Mouse (Mus musculus) megakaryocyte progenitor cell, adult 5-6 weeks (primary cell): ENCODE measurements around the gene Sv2c. TPM values are rescaled to one million over a fixed set of nuclear protein-coding genes. Genes with fewer than 3 reads are reported as not detected.
A peak's percentile ranks its signal among the peaks of the same experiment; 100 is the strongest.
"Not testable (repeated sequence)": the region's sequence is repeated elsewhere in the genome, so short reads cannot be mapped to it uniquely, and the experiment has no call there.

Source experiments
- ATAC-seq: replicated peaks from 2 replicates; pipeline ENCODE4 v1.8.0; 2016; ENCODE audit warnings: mild to moderate bottlenecking, moderate TSS enrichment, inconsistent platforms; ENCODE audit not compliant: poor library complexity
- total RNA-seq, 2 experiments: library from RNA; stranded (forward) in 1 of 2; stranded (reverse) in 1 of 2; fragments of 157-497, 149-512 nt in 1 of 2; fragments of 200-1000 nt in 1 of 2; gene quantifications; 2 replicates each; pipeline versions ENCODE4 v1.2.3 to v1.2.4; 2015 to 2017

Gene Sv2c
- total RNA-seq (2015) (not detected in 2 replicates), total RNA-seq (2017) (0.14 TPM in 1 of 2 replicates, not detected in the other)

- ATAC-seq, result peak; percentile 50
Observed at GRCm38 (mm10) chr13:96132401-96132816, at the start of gene Sv2c. Sv2c (minus strand) TSS chr13:96132577.

GRCm38 (mm10) chr13:96180671-96181161 lies 48.3 kb upstream of the Sv2c start:
- ATAC-seq, result no peak

- no peak for ATAC-seq
Observed at GRCm38 (mm10) chr13:96175591-96176212, 43.3 kb upstream of the Sv2c start.

GRCm38 (mm10) chr13:96173686-96174085 lies 41.3 kb upstream of the Sv2c start:
- ATAC-seq, result no peak

- no peak for ATAC-seq
Observed at GRCm38 (mm10) chr13:96172290-96172689, 39.9 kb upstream of the Sv2c start.

GRCm38 (mm10) chr13:96168991-96169665 lies 36.8 kb upstream of the Sv2c start:
- ATAC-seq, result no peak

GRCm38 (mm10) chr13:96166593-96166992 lies 34.2 kb upstream of the Sv2c start:
- no peak for ATAC-seq

GRCm38 (mm10) chr13:96133363-96134100 lies 1.2 kb upstream of the Sv2c start:
- ATAC-seq, result no peak

- ATAC-seq, result no peak
Observed at GRCm38 (mm10) chr13:96132833-96133232, 456 bp upstream of the Sv2c start.

- ATAC-seq, result no peak
Observed at GRCm38 (mm10) chr13:96131911-96132310, 466 bp downstream of the Sv2c start.

GRCm38 (mm10) chr13:96131050-96131449 lies 1.3 kb downstream of the Sv2c start:
- 0 out of 2 replicates have a peak, but pooled peaks have one; percentile 26 for ATAC-seq

GRCm38 (mm10) chr13:96129081-96129480 lies 3.3 kb downstream of the Sv2c start:
- no peak for ATAC-seq

GRCm38 (mm10) chr13:96126669-96127068 lies 5.7 kb downstream of the Sv2c start:
- ATAC-seq, result no peak

GRCm38 (mm10) chr13:96125011-96125410 lies 7.4 kb downstream of the Sv2c start:
- no peak for ATAC-seq

- ATAC-seq, result no peak
Observed at GRCm38 (mm10) chr13:96112711-96113110, 19.7 kb downstream of the Sv2c start.

GRCm38 (mm10) chr13:96110767-96111166 lies 21.6 kb downstream of the Sv2c start:
- no peak for ATAC-seq

GRCm38 (mm10) chr13:96106367-96106766 lies 26.0 kb downstream of the Sv2c start:
- ATAC-seq, result peak; percentile 63

GRCm38 (mm10) chr13:96090929-96091328 lies 41.4 kb downstream of the Sv2c start:
- no peak for ATAC-seq

- ATAC-seq, result no peak
Observed at GRCm38 (mm10) chr13:96085581-96086302, 46.6 kb downstream of the Sv2c start.

- not testable (repeated sequence) for ATAC-seq
Observed at GRCm38 (mm10) chr13:96081754-96082153, 50.6 kb downstream of the Sv2c start, which contains the start of gene Gm17190. Gm17190 (plus strand) TSS chr13:96082054.

GRCm38 (mm10) chr13:96081276-96081675 lies 51.1 kb downstream of the Sv2c start, which contains the start of gene Gm20075:
Gm20075 (minus strand) TSS chr13:96081376.
- not testable (repeated sequence) for ATAC-seq
